Mouse (Mus musculus) layer of hippocampus, postnatal 14 days (tissue): Measurements from ENCODE around the gene Phf13. TPM values are rescaled to one million over a fixed set of nuclear protein-coding genes. Genes with fewer than 3 reads are reported as not detected.

Experiments
- DNase-seq, 2 experiments: peaks; one replicate each; pipeline ENCODE4 v3.0.0; 2021 to 2022; ENCODE audit warnings: low spot score in 2 of 2, mixed read lengths in 1 of 2
- total RNA-seq, 2 experiments: library from RNA; stranded (reverse); gene quantifications; 2 replicates each; pipeline ENCODE4 v1.2.3; 2021

Phf13 gene
- total RNA-seq, 2 experiments from 2014 or later: 11.8 to 13.3 TPM

GRCm38 (mm10) chr4:151948497-151949471 is 47.3 kb downstream of the Phf13 start:
- no peak for DNase-seq

GRCm38 (mm10) chr4:151946211-151946610 is 49.8 kb downstream of the Phf13 start:
- no peak for DNase-seq

Other genes with a start within 250 kb of the Phf13 start
- 100 to 1,000 TPM; 230 to 235 TPM for gene Camta1, start 134.4 kb downstream of the Phf13 start, total RNA-seq
- gene Dnajc11, start 62.6 kb downstream of the Phf13 start, total RNA-seq: 10 to 100 TPM; 66.9 to 70.5 TPM
- 10 to 100 TPM; 18.9 to 22.0 TPM for gene Thap3, start 7.3 kb downstream of the Phf13 start, total RNA-seq
- 10 to 100 TPM; 16.4 to 18.6 TPM for gene Klhl21, start 12.5 kb upstream of the Phf13 start, total RNA-seq
- 10 to 100 TPM; 12.2 to 14.4 TPM for gene Zbtb48, start 31.4 kb upstream of the Phf13 start, total RNA-seq
- gene Tas1r1, start 42.3 kb upstream of the Phf13 start, total RNA-seq: under 1 TPM; 0.38 to 0.92 TPM
- gene Nol9, start 43.1 kb upstream of the Phf13 start, total RNA-seq: 10 to 100 TPM; 23.4 TPM
- 100 to 1,000 TPM; 106 to 115 TPM for gene Plekhg5, start 76.2 kb upstream of the Phf13 start, total RNA-seq
- gene Tnfrsf25, start 119.7 kb upstream of the Phf13 start, total RNA-seq: 10 to 100 TPM; 17.7 to 25.6 TPM
- under 1 TPM; 0.57 to 0.94 TPM for gene Espn, start 156.1 kb upstream of the Phf13 start, total RNA-seq
- not detected for gene Hes2, start 162.6 kb upstream of the Phf13 start, total RNA-seq
- 100 to 1,000 TPM; 352 to 388 TPM for gene Acot7, start 181.9 kb upstream of the Phf13 start, total RNA-seq